Mouse (Mus musculus) hindbrain, embryonic 11.5 days (tissue): ENCODE measurements around the gene Gm21616. TPM values are rescaled to one million over a fixed set of nuclear protein-coding genes. Genes with fewer than 3 reads are reported as not detected.
"Not testable (repeated sequence)": the region's sequence is repeated elsewhere in the genome, so short reads cannot be mapped to it uniquely, and the experiment has no call there.

Experiments
- ATAC-seq: fragments of 200-750 bp; cut with Nextera tagmentation; 2 replicates; pipeline ENCODE4 v1.8.0; 2017; ENCODE audit warnings: mild to moderate bottlenecking, moderate TSS enrichment, moderate library complexity; ENCODE audit not compliant: low FRiP score
- DNase-seq: peaks from one replicate; pipeline ENCODE4 v3.0.0-alpha.2; 2015; ENCODE audit warnings: low spot score
- H3K27ac ChIP-seq: fragments of 300-500 bp; sonication (generic); 2 replicates; pipeline ENCODE4 v1.5.1; 2014; ENCODE audit warnings: mild to moderate bottlenecking, low read depth, low read length
- H3K27me3 ChIP-seq: fragments of 300-500 bp; sonication (generic); 2 replicates; pipeline ENCODE4 v1.6.1; 2014; ENCODE audit warnings: mild to moderate bottlenecking, low read length, moderate library complexity, mixed read lengths; ENCODE audit not compliant: control insufficient read depth, insufficient read depth
- H3K36me3 ChIP-seq: fragments of 300-500 bp; sonication (generic); 2 replicates; pipeline ENCODE4 v1.6.1; 2014; ENCODE audit warnings: mild to moderate bottlenecking, low read length, moderate library complexity, mixed read lengths; ENCODE audit not compliant: control insufficient read depth, insufficient read depth
- H3K4me1 ChIP-seq: fragments of 300-500 bp; sonication (generic); replicated peaks from 2 replicates; pipeline ENCODE4 v1.6.1; 2014; ENCODE audit warnings: low read length, mixed read lengths; ENCODE audit not compliant: control insufficient read depth, insufficient read depth
- H3K4me2 ChIP-seq: fragments of 300-500 bp; sonication (generic); replicated peaks from 2 replicates; pipeline ENCODE4 v1.6.1; 2014; ENCODE audit warnings: mild to moderate bottlenecking, low read depth, low read length
- H3K4me3 ChIP-seq: fragments of 300-500 bp; sonication (generic); 2 replicates; pipeline ENCODE4 v1.5.1; 2014; ENCODE audit warnings: low read depth, low read length
- H3K9ac ChIP-seq: fragments of 300-500 bp; sonication (generic); 2 replicates; pipeline ENCODE4 v1.6.1; 2014; ENCODE audit warnings: low read depth, low read length
- H3K9me3 ChIP-seq: fragments of 300-500 bp; sonication (generic); 2 replicates; pipeline ENCODE4 v1.6.1; 2016; ENCODE audit warnings: low read length; ENCODE audit not compliant: control insufficient read depth
- WGBS: fragments of 180-500 bp; shearing (Covaris S2); extraction: QIAGEN DNeasy Blood & Tissue Kit; methylation state at CpG from one replicate; pipeline ENCODE4 v1.1.7; 2014; 5-methylcytosine and 5-hydroxymethylcytosine counted together
- polyA plus RNA-seq: library from polyadenylated mRNA; unstranded; fragments of >200 nt; fragmentation: Nextera tagmentation; extraction: Ambion mirVana; gene quantifications from 2 replicates; pipeline ENCODE4 v1.2.1, GENCODE M21; 2014

The Gm21616 gene
- not detected in 2 replicates for polyA plus RNA-seq

DNA sequence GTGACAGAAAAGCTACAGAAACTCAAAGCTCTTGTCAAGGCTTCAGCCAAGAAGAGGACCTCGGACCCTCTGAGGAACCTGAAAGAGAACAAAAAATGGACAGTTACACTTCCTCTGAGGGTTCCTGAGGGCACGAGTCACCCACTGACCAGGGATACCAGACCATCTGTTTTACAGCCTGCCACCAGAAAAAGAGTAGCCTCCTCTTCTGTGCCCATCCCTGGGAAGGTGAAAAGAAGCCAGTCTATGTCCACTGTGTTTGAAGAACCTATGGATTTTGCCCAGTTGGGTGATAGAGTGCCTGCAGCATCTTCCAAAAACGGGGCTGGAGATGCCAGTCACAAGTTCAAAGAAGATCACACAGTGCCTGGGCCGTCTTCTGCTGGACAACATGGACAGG lies at the start of gene Gm21616:
Gene Gm21616, plus strand, starts transcription at position 301 of the 400 bp plus-strand sequence.
- not testable (repeated sequence) for ATAC-seq, H3K9me3 ChIP-seq, H3K27me3 ChIP-seq, H3K36me3 ChIP-seq, H3K4me3 ChIP-seq, H3K27ac ChIP-seq, DNase-seq, H3K9ac ChIP-seq, H3K4me2 ChIP-seq, H3K4me1 ChIP-seq
- WGBS: no CpG with 5 or more reads among the region's 4 CpGs
